Mouse (Mus musculus): Measurements from ENCODE around the gene Pttg1ip. TPM values are rescaled to one million over a fixed set of nuclear protein-coding genes. Genes with fewer than 3 reads are reported as not detected.

The Pttg1ip gene
- total RNA-seq, 2 experiments from 2014 or later = 26.6 to 30.1 TPM

DNA sequence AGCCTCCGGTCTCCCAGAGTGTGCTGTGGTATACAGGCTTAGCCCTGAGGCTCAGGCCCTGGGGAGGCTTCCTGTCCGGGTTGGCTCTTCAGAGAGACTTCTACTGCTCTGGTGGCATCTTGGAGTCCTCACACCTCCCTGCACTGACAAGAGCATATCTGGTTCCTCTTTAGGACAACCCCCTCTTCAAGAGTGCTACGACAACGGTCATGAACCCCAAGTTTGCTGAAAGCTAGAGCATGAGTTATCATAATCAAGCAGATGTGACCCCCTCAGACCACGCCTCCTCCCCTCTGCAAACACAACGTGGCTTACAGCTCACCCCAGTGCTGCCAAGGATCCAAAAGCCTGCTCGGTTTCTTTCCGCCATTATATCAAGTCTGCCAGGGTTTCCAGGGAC, 16.5 kb upstream of the Pttg1ip start:
- no peak for DNase-seq
- intact Hi-C loops (cut with DNase I) = no loop called here

DNA sequence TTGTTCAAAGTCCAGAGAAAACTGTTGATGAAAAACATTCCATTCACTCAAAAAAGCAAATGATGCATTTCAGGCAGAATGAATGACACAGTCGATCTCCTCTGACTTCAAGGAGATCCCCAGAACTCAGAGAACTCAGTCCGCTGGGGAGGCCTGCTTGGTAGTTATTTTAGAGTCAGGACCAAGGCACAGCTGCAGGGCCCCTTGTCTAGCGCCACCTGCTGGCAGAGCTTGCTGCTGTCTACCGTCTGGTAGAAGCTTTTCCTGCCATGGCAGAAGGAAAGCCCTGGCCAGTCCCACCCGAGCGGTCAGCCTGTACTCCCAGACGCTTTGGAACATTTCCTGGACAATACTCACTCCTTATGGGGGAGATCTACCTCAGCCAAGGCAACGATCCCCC, 14.9 kb upstream of the Pttg1ip start:
- DNase-seq = peak; percentile 83 to 91
- intact Hi-C loops (cut with DNase I) = loop anchor here (1.0 kb wide), 1 partner anchor 48 kb away; no protein-coding TSS in a partner anchor

DNA sequence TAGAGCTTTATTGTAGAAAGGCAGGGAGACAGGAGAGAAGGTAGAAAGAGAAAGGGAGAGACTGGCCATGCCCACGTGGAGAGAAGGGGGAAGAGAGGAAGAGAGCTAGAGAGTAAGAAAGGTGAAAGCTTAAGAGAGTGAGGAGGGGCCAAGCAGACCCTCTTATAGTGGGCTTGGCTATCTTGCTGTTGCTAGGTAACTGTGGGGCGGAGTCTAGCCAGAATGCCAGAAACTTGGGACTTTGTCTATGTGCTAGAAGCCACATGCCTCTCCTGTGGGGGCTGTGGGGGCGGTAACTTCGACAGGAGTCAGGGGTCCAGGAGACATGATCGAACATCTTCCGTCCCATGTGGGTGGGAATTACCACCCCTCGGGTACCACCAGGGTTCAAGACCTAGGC, 12.0 kb upstream of the Pttg1ip start:
- intact Hi-C loops (cut with DNase I) = no loop called here
- DNase-seq = no peak

DNA sequence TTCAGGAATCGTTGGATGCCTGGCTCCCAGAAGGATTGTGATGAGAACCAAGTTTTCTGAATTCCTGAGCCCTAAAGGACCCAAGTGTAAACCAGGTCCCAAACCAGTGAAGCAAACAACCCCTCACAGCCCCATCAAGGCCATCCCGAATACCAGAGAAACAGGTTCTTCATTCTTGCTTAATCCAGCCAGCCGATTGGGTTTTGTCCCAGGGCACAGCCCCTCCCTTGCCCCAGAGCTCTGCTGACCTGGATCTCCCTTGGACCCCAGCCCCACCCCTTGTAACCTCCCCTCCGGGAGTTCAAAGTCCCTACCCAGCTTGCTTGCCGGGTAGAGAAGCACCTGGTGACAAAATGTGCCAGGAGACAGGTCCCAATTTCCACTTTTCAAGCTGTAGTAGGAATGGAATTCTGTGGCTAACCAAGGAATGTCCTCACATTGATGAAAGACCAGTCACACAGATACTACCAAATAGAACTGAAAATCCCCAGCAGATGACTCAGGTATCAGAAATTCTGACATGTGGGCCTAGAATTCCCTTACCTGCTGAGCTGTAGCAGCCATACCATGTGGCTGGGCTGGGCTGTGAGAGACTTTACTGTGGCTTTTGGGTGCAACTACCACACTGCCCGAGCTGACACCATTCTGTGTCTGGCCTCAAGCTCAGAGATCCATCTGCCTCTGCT, 11.4 kb upstream of the Pttg1ip start:
- no peak for DNase-seq
- intact Hi-C loops (cut with DNase I) = no loop called here

DNA sequence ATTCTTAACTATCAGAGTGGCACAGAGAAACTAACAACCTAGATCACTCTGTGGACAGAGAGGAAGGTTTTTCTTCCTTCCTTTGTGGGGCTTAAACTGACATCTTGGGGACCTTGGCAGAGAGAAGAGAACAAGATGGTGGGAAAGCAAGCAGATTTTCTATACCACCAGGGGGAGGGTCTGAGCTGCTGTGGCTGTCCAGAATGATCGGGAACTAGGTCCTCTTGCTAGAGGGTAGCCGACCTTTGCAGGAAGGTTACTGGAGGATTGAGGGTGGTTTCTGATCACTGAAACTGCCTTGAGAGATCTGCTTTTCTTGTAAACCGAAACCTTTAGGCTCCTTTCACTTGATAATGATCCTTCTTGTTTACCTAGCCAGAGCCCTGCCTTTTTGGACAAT, 9.3 kb upstream of the Pttg1ip start:
- intact Hi-C loops (cut with DNase I) = no loop called here
- DNase-seq = no peak

DNA sequence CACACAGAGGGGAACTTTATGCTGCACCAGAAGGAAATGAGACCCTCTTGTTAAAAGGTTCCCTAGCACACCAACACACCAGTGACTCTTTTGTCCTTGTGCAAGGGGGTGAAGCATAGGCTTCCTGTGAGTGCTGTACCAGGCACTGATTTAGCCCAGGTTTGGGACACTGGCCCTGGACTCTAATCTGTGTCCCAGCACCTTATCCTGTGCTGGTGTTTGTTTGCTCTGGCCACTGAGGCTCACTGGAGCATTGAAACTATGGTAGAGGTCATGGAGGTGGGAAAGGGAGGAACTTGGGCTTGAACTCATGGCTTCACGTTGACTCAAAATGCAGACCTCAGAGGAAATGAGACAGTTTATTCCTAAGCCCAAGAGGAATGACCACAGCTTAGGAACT, 8.4 kb upstream of the Pttg1ip start:
- no peak for DNase-seq
- intact Hi-C loops (cut with DNase I) = no loop called here

DNA sequence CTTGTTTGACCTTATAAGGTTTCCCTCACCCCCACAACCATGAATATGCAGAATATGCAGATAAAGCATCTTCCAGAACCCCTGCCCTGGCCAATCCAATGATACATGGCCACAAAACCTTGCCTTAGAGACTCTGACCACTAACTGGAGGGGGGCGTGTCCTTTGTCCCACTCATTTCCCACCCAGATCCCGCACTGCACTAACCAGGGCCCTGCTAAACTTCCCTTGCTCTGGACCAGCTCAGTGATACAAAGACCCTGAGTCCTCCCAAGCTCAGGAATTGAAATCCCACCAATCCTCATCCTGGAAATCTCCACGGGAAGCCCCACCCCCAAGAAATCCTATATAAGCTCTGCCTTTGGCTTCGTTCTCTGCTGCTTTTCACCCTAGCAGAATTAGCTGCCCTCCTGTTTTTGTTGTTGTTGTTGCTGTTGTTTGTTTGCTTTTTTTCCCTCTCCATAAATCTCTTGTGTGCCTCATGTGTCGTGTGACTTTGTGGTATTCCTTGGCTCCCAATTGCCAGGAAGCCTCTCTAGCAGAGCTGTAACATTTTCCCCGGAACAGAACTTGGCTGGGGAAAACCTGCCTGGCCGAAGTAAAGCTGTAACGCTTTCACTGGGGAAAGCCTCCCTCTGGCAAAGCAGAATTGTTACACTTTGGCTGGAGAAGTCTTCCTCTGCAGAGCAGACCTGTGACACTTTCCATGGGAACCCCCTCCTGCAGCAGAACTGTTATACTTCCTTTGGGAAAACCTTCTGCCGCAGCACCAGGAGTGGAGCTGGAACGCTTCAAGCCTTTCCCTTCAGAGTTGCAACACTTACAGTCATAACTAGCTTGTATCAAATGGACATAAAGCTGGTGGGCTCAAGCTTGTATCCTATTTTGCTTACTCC, 1.2 kb upstream of the Pttg1ip start:
- peak in 1 of 2 experiments; percentile 13 for DNase-seq

DNA sequence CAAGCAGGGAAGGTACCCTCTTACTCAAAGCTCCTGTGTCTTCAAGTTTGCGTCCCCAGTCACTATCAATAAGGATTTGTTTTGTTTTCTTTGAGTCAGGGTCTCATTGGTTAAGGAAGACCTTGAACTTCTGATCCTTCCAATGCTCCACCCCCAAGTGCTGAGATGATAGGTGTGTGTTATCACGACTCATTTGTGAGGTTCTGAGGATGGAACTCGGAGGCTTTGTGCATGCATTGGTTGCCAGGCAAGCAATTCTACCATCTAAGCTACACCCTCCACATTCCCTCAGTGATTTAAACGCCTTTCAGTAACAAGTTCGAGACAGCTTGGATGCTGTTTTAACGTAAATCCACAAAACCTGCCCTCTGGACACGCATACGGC, 505 bp upstream of the Pttg1ip start:
- intact Hi-C loops (cut with DNase I) = no loop called here

More for the DNA sequence above, 1.2 kb upstream of the Pttg1ip start:
- intact Hi-C loops (cut with DNase I) = no loop called here

DNA sequence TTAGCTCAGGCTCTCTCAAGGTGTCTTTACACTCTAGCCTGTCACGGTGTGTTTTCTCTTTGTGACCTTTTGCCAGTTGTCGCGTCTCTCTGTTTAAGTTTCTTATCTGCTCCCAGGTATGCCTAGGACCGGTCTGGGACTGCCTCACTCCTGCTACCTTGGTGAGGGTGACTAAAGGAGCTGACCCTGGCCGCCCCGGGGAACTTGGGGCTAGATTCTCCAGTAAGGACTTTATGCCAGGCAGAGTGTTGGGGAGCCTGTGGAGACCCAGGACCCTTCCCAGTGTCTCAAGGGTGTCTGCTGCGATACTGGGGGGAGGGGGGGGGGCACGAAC, 732 bp downstream of the Pttg1ip start:
- intact Hi-C loops (cut with DNase I) = no loop called here
- no peak for DNase-seq

More for the DNA sequence above, 505 bp upstream of the Pttg1ip start:
- no peak for DNase-seq

DNA sequence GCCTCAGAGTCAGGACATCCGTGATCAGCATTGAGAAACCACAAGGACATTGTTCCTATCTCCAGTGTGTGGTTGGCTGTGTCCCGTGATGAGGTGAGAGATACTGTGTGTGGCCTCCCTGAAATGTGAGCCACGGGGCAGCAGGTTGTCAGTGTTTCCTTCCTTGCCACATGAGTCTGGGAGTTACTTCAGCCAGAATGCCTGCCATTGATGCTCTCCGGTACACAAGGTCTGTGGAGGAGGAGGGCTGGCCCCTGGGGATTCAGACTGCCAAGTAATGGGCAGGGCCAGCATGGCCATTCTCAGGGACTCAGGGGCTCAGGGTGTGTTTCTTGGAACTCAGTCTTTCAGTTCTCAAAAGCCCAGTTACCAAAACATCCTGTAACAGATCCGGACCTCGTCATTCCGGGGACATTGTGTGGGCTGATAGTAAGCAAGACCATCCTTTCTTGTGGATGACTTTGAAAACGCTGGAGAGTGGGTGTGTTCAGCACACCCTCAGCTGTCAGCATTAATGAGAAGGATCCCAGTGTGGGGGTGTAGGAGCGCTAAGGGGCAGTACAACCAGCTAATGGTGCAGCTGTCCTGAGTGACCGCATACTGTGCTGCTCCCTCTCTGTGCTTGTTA, 2.4 kb downstream of the Pttg1ip start:
- DNase-seq = peak in 1 of 2 experiments; percentile 40
- intact Hi-C loops (cut with DNase I) = loop anchor here (2.0 kb wide), 1 partner anchor 39 kb away; the partner anchor contains the start of gene Ube2g2

DNA sequence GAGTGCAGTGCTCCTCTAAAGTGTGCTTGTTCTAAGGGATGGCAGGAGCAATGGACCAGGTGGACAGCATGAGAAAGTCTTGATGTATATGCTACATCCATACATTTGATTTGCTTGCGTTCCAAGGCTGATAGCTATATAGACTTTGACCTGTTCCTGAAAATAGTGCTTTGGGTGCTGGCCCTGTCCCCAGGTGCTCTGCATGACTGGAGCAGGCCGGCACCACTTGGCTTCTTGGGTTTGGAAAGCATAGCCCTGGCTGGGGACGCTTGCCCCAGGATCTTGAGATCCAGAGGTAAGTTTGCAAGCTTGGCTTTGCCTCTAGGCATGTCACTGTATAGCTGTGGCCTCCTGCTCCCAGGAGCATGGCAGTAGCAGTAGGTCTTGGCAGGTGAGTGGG, 5.1 kb downstream of the Pttg1ip start:
- no peak for DNase-seq
- intact Hi-C loops (cut with DNase I) = no loop called here

DNA sequence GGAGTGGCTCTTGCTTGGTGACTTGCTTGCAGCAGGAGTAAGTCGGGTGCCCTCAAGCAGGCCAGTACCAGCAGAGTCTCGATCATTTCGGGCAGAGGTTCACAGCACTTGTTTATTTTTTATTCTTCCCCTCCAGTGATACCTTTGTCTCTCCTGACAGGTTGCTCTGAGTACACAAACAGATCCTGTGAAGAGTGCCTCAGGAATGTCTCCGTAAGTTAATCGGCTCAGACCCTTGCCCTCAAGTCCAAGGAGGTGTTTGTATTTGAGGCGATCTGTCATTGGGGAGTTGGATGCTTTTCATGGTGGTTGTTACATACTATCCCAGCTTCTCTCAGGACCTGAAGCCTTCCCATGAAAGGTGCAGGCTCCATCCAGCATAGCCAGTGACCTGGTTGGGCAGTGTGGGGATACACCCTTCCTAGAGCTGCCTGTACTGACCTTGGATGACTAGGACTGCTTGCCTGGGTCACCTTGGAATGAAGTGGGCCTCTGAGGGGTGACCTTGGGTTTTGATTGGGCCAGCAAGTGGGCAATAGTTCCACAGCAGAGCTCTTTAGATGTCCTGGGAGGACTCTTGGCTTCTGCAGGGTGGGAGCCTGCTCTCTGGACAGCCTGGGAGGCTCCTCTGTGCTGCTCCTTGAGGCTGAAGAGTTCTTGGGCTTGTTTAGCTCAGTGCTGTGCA, 5.7 kb downstream of the Pttg1ip start:
- intact Hi-C loops (cut with DNase I) = no loop called here
- no peak for DNase-seq

DNA sequence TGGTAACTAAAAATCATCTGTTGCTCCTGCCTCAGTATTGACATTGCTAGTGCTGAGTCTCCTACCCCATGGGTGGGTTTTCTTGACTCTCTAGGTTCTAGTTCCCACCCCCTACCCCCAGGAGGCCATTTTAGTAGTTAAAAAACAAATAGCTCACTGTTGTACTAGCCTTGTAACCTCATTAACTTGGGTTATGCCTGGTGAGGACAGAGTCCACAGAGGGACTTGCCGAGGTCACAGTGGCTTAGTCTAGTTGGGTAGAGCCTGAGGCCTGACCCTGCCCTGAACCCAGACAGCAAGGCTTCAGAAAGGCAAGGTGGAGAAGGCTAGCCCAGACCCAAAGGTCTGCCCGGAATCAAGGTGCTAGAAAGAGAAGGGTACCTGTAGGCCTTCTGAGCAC, 6.5 kb downstream of the Pttg1ip start:
- intact Hi-C loops (cut with DNase I) = no loop called here

DNA sequence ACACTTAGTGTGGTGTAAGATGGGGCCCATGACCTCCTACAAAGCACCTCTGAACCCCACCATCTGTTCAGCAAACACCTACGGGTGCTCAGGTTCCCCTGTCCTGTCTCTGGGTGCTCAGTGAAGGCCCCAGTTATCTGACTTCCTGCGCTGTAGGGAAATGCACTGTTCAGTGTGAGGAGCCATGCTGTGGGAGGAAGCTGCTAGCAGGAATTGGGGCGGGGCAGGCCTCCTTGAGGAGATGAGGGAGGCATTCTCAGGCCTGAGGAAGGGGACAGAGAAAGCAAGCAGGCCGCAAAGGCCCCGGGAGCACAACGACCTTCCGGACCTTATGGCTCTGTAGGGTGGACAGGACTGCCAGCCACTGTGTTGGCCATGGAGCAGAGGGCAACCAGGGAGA, 7.6 kb downstream of the Pttg1ip start:
- no peak for DNase-seq
- intact Hi-C loops (cut with DNase I) = no loop called here

More for the DNA sequence above, 6.5 kb downstream of the Pttg1ip start:
- no peak for DNase-seq

DNA sequence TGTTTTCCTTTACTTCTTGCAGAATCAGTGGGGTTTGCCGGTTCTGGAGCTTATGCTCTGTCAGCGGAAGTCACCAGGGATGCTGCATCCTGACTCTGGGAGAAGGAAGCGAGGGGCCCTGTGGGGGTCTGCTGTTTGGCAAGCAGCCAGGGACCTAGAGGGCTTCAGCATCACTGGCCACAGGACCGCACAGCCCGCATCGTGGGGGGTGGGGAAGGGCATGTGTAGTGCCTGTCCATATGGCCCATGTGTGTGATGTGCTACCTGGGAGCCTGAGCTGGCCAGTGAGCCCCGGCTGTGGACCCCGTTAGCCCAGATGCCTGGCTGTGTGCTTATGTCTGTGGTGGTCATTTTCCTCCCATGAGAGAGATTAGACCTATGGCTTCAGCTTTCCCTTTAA, 8.2 kb downstream of the Pttg1ip start:
- intact Hi-C loops (cut with DNase I) = no loop called here
- no peak for DNase-seq

DNA sequence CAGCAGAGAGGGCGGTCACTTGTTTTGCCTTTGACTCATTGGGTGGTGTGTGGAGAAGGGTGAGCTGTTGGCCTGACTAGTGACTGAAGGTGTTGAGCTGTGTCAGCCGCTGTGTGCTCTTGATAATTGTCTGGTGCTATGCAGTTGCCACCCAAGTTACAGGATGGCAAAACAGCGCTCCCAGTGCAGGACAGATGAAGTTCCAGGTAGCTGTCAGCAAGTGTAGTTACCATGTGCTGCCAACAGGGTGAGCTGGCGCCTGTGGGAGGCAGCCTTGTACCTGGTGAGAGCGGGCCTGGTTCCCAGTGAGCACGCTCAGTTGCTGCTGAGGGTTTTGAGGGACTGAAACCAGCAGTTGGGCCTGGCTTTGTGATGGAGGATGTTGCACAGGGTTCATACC, 9.3 kb downstream of the Pttg1ip start:
- intact Hi-C loops (cut with DNase I) = no loop called here
- DNase-seq = peak in 1 of 2 experiments; percentile 36

DNA sequence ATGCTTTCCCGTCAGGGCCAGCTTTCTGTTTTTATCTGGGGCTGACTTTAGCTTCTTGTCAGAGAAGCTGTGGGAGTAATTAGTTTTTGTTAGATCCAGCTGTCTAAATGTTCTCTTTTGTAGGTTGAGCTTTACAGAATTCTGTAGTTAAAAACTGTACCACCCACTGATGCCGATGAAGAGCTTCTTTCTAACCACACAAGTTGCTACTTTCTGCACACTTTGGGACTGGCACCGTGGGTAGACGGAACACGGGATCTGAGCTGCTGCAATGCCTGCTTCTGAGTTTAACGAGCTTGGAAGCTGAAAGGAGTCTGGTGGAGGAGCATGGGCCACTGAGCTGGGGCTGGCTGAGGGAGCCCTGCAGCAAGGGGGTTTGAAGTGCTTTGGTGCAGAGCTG, 10.0 kb downstream of the Pttg1ip start:
- no peak for DNase-seq
- intact Hi-C loops (cut with DNase I) = no loop called here

DNA sequence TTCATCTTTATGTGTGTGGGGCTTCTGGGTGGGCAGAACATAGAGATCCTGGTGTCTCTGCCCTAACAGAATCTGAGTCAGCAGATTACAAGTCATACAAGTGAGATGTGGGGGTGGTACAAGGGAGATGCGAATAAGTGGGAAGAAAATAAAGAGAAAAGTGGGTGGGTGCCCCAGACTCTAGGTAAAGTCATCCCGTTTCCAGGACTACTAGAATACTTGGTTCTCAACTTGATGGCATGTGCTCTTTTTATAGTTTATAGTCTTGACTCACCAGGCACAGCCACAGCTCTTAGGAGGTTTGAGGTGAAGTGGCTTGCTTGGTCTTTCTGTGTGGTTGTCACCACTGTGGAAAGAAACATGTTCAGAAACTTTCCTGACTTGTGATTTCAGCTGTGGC, 14.5 kb downstream of the Pttg1ip start:
- no peak for DNase-seq
- intact Hi-C loops (cut with DNase I) = no loop called here

DNA sequence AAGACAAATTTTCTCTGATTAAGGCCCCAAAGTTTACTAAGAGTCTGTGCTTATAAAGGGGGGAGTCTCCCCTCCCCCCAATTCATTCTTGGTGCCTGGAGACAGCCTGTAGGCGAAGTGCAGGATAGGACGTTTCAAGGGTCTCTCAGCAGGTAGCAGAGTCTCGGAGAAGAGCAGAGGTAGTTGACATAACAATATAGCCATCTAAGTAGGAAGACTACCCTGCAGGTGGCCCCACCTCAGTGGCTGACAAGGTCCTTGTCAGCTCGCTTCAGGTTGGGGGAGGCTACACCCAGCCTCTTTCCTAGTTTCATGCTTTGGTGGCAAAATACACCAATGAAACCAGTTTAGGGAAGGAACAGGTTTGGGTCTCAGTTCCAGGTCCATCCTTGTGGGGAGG, 21.5 kb downstream of the Pttg1ip start:
- intact Hi-C loops (cut with DNase I) = no loop called here

DNA sequence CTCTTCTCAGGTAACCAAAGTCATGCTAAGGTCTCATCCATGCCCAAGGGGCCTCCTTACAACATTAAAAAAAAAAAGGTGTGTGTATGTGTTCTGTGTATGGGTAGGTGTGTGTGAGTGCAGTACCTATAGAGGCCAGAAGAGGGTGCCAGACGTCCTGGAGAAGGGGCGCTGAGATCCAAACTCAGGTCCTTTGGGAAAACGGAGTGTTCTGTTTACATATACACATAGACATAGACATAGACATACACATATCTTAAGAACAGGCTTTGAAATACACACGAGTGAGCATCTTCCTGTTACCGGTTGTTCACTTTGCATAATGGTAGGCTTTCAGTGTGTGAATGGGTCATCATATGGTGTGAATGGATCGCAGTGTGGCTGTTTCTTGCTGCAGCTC, 22.6 kb downstream of the Pttg1ip start:
- intact Hi-C loops (cut with DNase I) = no loop called here
- no peak for DNase-seq

More for the DNA sequence above, 21.5 kb downstream of the Pttg1ip start:
- DNase-seq = no peak

DNA sequence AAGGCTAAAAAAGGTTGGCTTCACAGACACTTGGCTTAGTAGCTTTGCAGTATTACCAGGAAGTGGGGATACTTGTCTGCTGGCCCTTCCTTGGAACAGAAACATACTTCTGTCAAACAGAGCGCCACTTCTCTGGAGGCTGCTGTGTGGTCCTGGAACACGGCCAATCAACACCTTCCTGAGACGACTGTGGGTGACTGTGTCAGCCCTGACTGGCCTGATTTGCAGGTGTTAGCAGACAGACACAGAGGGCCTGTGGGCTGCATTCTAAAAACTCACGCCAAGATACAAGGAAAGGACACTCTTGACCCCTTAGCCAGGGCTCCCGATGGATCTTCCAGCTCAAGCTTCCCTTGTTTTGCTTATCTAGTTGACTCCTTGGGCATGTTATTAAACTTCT, 23.4 kb downstream of the Pttg1ip start:
- intact Hi-C loops (cut with DNase I) = no loop called here
- no peak for DNase-seq
